Mouse (Mus musculus) ES-E14 (cell line): ENCODE measurements around the gene Calhm1.

Experiments used
- CHD2 ChIP-seq: IDR thresholded peaks from 2 replicates; pipeline ENCODE4 v1.6.1; 2014; ENCODE audit warnings: mild to moderate bottlenecking, low read depth, low read length, inconsistent platforms
- ZNF384 ChIP-seq: IDR thresholded peaks from 2 replicates; pipeline ENCODE4 v1.6.1; 2012; ENCODE audit warnings: low read depth, low read length, inconsistent platforms

DNA sequence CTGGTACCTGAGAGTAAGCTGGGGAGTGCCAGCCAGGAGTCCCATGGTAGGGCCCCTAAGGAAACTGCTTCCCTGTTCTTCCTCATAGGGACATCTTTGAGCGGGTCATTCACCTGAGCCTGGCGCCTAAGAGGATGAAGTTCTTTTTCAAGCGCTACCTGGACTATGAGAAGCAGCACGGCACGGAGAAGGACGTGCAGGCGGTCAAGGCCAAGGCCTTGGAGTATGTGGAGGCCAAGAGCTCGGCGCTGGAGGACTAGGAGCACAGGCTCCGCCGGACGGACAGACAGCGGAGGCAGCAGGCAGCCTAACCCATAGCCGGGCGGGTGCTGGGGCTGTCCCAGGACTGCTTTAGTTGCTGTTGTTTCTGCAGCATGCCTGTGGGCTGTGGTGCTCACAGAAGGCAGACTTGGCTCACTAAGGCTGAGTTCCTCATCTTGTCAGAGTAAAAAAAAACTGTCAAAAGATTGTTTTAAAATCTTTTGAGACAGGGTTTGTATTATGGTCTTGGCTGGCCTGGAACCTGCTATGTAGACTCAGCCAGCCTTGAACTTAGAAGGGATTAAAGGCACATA is 13.4 kb downstream of the Calhm1 start:
- no peak for TF ChIP-seq ZNF384
- TF ChIP-seq CHD2, result no peak
